18 mouse cellular contexts compared by ENCODE assay signal in genomic region chr3:144379801-144380200, GRCm38 (mm10).
"Had no signal": no experiment of that assay in that cellular context is flagged by ENCODE, and none has a peak within 500 bp of the region (broad histone marks: within the 10 kb centered on the region; RNA-seq: fewer than 3 reads in every experiment).

No protein-coding gene starts in this region.

- DNase-seq: gastrocnemius, adult 2 months; gastrocnemius, postnatal 10 days; gastrocnemius, postnatal 25 days; heart, adult 18-20 months; heart, postnatal 10 days; heart, postnatal 4 days; kidney, adult 11 months; kidney, adult 2 months; kidney, adult 9 months; kidney, postnatal 14 days; kidney, postnatal 36 days; layer of hippocampus, adult 9-11 months; layer of hippocampus, postnatal 36 days; left cerebral cortex, postnatal 4 days; liver; liver, embryonic 13.5 days had no signal

- ATAC-seq: hindbrain, embryonic 16.5 days; intestine, embryonic 16.5 days had no signal
